Mouse (Mus musculus): Measurements from ENCODE around the gene Olfr1416. TPM values are rescaled to one million over a fixed set of nuclear protein-coding genes. Genes with fewer than 3 reads are reported as not detected.
A peak's percentile ranks its signal among the peaks of the same experiment; 100 is the strongest.

Gene Olfr1416
- polyA plus RNA-seq, 1 experiment from 2014 or later: not detected

DNA sequence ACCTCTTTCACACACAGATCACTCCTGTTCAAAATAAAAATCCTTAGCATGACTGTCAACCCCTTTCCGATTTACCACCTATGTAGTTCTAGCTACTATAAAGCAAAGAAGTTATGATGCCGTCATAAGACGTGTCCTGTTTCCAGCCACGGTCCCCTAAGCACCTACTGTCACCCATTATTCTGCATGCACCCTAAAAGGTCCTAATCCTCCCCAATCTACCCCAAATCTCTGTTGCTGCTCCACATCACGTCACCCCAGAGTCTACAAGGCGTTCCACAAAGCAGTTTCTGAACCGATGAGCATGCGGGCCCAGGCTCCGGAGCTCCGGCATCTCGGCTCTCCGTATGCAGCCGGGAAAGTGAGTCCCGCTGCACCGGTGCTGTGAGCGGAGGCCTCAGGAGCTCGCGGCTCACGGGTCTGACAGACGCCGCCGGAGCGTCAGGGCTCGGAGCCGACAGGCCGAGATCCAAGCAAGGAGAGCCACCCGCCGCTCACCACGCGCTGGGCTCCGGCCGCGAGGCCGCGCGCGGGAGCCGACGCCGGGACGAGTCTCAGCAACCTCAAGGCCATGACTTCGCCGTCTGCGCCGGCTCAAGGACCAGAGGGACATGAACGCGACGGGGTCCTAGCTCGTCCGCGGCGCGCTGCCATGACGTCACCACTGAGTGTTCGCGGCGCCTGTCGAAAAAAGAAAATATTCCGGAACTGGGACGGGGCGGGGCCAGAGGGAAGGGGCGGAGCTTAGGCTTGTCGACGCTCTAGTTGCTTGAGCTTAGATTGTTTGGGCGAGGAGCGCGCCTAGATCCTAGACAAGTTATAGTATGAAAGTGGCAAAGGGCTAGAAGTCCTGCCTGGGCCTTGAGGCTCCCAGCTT, 11.5 kb downstream of the Olfr1416 start, which contains the start of gene Ndufa10:
TSS of gene Ndufa10 (minus strand) at position 696 of the 877 bp plus-strand sequence.
- Histone ChIP-seq H3K27ac (ENCODE audit: low read depth, low read length) (peak within 1 kb of the TSS; percentile 59; the same call in 1 of the 2 replicates), H3K36me3 (ENCODE audit: control insufficient read depth, insufficient read depth, low read length) (peaks cover 26% of the 10 kb centered on the region), H3K4me3 (ENCODE audit: low read length) (peak within 1 kb of the TSS; percentile 97), H3K4me1 (ENCODE audit: control insufficient read depth, insufficient read depth, low read length) (peaks cover 9% of the 10 kb centered on the region), H3K9ac (ENCODE audit: low read depth, low read length) (peak within 1 kb of the TSS; percentile 95), H3K27me3 (ENCODE audit: control insufficient read depth, insufficient read depth, low read length) (no peaks in the 10 kb centered on the region; the same call in 1 of the 2 replicates), H3K9me3 (ENCODE audit: control insufficient read depth, low read length) (no peaks in the 10 kb centered on the region), H3K4me2 (replicated peaks; ENCODE audit: low read depth, low read length) (peak within 1 kb of the TSS; percentile 93)
- under 1% methylated on average over 67 of the region's 67 CpGs for WGBS
- peak; percentile 96 for ATAC-seq (ENCODE audit: low FRiP score, low TSS enrichment)

DNA sequence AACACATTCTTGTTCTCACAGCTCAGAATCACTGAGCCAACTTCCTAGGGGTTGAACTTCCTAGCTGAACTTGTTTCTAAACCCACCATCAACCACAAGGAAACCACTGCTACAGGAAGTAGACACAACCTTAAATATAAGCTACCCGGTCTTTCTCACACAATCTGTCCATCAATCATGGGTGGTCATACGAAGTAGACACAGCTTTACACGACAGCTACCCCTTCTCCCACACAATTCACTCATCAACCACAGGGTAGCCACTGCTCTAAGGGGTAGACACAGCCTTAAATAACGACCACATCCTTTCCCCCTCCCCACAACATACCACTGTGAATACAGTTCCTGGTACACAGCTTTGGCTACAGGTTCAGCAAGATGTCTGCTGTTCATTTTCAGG, 16.0 kb downstream of the Olfr1416 start:
- WGBS: 80% methylated on average over 4 of the region's 4 CpGs
- Histone ChIP-seq H3K9me3 (ENCODE audit: control insufficient read depth, low read length) (no peaks in the 10 kb centered on the region), H3K36me3 (ENCODE audit: control insufficient read depth, insufficient read depth, low read length) (peaks cover 71% of the 10 kb centered on the region), H3K4me3 (ENCODE audit: low read length) (no peak overlapping the region), H3K4me1 (ENCODE audit: control insufficient read depth, insufficient read depth, low read length) (peaks cover 6% of the 10 kb centered on the region), H3K4me2 (replicated peaks; ENCODE audit: low read depth, low read length) (no peak overlapping the region), H3K27me3 (ENCODE audit: control insufficient read depth, insufficient read depth, low read length) (no peaks in the 10 kb centered on the region), H3K27ac (ENCODE audit: low read depth, low read length) (no peak overlapping the region), H3K9ac (ENCODE audit: low read depth, low read length) (no peak overlapping the region)
- ATAC-seq (ENCODE audit: low FRiP score, low TSS enrichment): no peak

DNA sequence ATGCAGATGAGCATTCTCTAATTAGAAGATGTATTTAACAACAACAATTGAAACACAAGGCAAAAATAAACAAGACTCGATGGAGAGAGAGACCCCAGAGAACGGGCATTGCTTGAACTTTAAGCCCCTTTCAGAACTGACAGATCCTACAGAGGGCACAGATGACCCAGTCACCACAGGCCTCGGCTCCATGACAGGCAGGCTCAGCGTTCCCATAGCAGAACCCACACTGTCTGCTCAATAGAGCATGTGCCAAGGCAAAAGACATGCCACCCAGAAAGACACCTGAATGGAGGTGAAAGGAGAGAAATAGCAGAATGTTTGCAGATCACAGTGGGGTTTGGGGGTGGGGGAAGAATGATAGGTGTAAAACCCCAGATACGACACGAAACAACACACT, 26.5 kb downstream of the Olfr1416 start:
- no peaks in the 10 kb centered on the region for H3K27me3 ChIP-seq (ENCODE audit: control insufficient read depth, insufficient read depth, low read length)
- ATAC-seq (ENCODE audit: low FRiP score, low TSS enrichment): no peak
- H3K36me3 ChIP-seq (ENCODE audit: control insufficient read depth, insufficient read depth, low read length): peaks cover 90% of the 10 kb centered on the region
- no peaks in the 10 kb centered on the region for H3K4me1 ChIP-seq (ENCODE audit: control insufficient read depth, insufficient read depth, low read length)
- H3K9ac ChIP-seq (ENCODE audit: low read depth, low read length): no peak overlapping the region
- no peak overlapping the region for H3K27ac ChIP-seq (ENCODE audit: low read depth, low read length)
- H3K4me2 ChIP-seq (replicated peaks; ENCODE audit: low read depth, low read length): no peak overlapping the region
- WGBS: 90% methylated on average over 6 of the region's 6 CpGs
- no peak overlapping the region for H3K4me3 ChIP-seq (ENCODE audit: low read length)
- 0 out of 2 replicates have a peak, but pooled peaks cover 3% of the 10 kb centered on the region for H3K9me3 ChIP-seq (ENCODE audit: control insufficient read depth, low read length)

DNA sequence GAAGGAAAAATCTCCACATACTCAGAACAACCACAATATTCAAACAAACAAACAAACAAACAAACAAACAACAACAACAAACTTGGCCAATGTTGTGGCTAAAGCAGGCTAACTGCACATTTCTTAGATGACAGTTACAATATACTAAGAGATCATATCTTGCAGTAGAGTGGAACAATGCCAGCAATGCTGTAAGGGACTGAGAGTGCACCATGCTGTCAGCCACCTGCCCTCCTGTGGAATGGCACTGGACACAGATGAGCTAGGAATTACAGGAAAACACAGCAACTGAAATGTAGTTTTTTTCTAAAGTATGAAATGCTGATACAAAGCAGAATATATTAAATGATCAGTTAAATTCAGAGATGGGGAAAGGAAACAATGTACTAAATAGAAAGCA, 27.2 kb downstream of the Olfr1416 start:
- Histone ChIP-seq H3K36me3 (ENCODE audit: control insufficient read depth, insufficient read depth, low read length) (peaks cover 90% of the 10 kb centered on the region), H3K27ac (ENCODE audit: low read depth, low read length) (no peak overlapping the region), H3K9ac (ENCODE audit: low read depth, low read length) (no peak overlapping the region), H3K9me3 (ENCODE audit: control insufficient read depth, low read length) (0 out of 2 replicates have a peak, but pooled peaks cover 3% of the 10 kb centered on the region), H3K4me3 (ENCODE audit: low read length) (no peak overlapping the region), H3K4me2 (replicated peaks; ENCODE audit: low read depth, low read length) (no peak overlapping the region), H3K27me3 (ENCODE audit: control insufficient read depth, insufficient read depth, low read length) (no peaks in the 10 kb centered on the region), H3K4me1 (ENCODE audit: control insufficient read depth, insufficient read depth, low read length) (no peaks in the 10 kb centered on the region)
- no peak for ATAC-seq (ENCODE audit: low FRiP score, low TSS enrichment)

DNA sequence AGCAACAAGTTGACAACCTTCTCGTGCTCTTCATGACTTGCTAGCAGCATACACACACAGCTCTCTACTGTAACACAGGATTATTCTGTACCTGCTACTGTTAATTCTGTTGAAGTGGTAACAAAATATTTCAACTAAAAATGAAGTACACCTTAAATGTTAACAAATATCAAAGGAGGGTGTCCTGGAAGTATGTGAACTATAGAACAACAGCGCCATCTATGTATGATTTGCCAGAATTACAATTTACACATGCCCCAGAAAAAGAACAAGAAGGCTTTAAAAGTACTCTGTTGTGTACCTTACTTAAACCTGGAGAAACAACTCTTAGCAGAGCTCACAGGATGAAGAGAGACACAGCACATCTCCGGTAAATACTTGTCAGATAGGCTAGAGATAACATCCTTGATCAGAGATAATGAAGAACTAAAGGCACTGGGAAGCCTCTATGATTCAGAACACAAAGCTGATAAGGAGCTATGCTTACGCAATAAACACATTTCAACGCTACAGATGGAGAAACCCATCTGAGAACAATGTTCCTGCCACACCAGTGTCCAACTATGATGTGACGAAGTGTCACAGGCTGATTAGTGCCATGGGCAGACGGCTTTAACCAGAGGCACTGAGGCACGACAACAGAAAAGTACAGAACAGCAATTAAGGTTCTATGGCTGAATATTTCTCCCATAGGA, 31.0 kb downstream of the Olfr1416 start:
- H3K36me3 ChIP-seq (ENCODE audit: control insufficient read depth, insufficient read depth, low read length): peaks cover 88% of the 10 kb centered on the region
- WGBS: 80% methylated on average over 8 of the region's 8 CpGs
- no peak overlapping the region for H3K9ac ChIP-seq (ENCODE audit: low read depth, low read length)
- H3K9me3 ChIP-seq (ENCODE audit: control insufficient read depth, low read length): 0 out of 2 replicates have a peak, but pooled peaks cover 3% of the 10 kb centered on the region
- H3K4me2 ChIP-seq (replicated peaks; ENCODE audit: low read depth, low read length): no peak overlapping the region
- no peaks in the 10 kb centered on the region for H3K4me1 ChIP-seq (ENCODE audit: control insufficient read depth, insufficient read depth, low read length)
- H3K27me3 ChIP-seq (ENCODE audit: control insufficient read depth, insufficient read depth, low read length): no peaks in the 10 kb centered on the region
- no peak overlapping the region for H3K4me3 ChIP-seq (ENCODE audit: low read length)
- H3K27ac ChIP-seq (ENCODE audit: low read depth, low read length): no peak overlapping the region
- no peak for ATAC-seq (ENCODE audit: low FRiP score, low TSS enrichment)

DNA sequence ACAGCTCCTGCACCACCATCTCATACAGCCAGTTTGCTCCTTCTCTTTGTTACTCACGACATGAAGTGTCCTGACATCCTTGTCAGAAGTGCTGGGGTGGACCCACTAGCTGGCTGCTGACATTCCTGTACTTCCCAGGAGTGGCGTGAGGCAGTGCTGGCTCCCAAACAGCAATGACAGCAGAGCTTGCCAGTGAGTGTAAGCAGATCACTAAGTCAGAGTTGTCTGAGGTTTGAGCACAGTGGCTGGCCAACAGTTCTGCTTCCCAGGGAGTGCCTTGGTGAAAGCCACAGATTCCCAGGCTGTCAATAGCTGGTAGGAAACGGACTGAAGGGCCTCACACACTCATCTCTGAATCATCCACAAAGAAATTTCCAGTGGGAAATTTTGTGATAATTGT, 36.6 kb downstream of the Olfr1416 start:
- WGBS: 75% methylated on average over 3 of the region's 3 CpGs
- Histone ChIP-seq H3K36me3 (ENCODE audit: control insufficient read depth, insufficient read depth, low read length) (peaks cover 91% of the 10 kb centered on the region), H3K9me3 (ENCODE audit: control insufficient read depth, low read length) (no peaks in the 10 kb centered on the region)

DNA sequence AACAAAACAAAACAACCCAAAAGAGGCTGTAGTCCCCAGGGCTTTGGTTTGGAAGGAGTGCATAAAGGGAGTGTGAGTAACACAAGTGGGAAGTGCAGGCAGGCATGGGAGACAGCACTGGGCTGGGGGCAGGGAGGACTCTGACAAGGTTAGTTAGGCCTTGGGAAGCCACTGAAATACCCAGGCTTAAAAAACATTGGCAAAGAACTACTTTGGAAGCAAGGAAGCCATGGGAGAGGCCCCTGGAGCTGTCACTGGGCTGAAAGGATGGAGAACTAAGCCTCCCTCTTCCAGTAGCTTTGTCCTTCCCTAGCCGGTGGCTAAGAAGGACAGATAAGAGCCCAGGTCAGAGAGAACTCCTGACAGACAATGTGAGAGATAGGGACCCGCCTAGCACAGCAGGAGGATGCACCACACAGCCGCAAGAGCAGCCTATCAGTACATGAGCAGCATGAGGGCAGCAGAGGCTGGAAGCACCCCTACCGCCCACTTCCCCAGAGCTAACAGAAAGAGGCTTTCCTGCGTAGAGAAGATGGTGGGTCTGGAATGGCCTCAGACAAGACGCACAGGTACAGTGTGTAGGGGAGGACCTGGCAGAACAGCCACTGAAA, 43.4 kb downstream of the Olfr1416 start:
- H3K36me3 ChIP-seq (ENCODE audit: control insufficient read depth, insufficient read depth, low read length): peaks cover 76% of the 10 kb centered on the region
- H3K27me3 ChIP-seq (ENCODE audit: control insufficient read depth, insufficient read depth, low read length): no peaks in the 10 kb centered on the region
- no peak overlapping the region for H3K27ac ChIP-seq (ENCODE audit: low read depth, low read length)
- no peak overlapping the region for H3K4me3 ChIP-seq (ENCODE audit: low read length)
- no peaks in the 10 kb centered on the region for H3K4me1 ChIP-seq (ENCODE audit: control insufficient read depth, insufficient read depth, low read length)
- H3K9ac ChIP-seq (ENCODE audit: low read depth, low read length): no peak overlapping the region
- no peak overlapping the region for H3K4me2 ChIP-seq (replicated peaks; ENCODE audit: low read depth, low read length)
- no peak for ATAC-seq (ENCODE audit: low FRiP score, low TSS enrichment)
- no peaks in the 10 kb centered on the region for H3K9me3 ChIP-seq (ENCODE audit: control insufficient read depth, low read length)
- WGBS: 92% methylated on average over 6 of the region's 6 CpGs

More for the DNA sequence above, 36.6 kb downstream of the Olfr1416 start:
- Histone ChIP-seq H3K4me1 (ENCODE audit: control insufficient read depth, insufficient read depth, low read length) (no peaks in the 10 kb centered on the region), H3K4me2 (replicated peaks; ENCODE audit: low read depth, low read length) (no peak overlapping the region), H3K4me3 (ENCODE audit: low read length) (no peak overlapping the region), H3K27me3 (ENCODE audit: control insufficient read depth, insufficient read depth, low read length) (no peaks in the 10 kb centered on the region), H3K9ac (ENCODE audit: low read depth, low read length) (no peak overlapping the region), H3K27ac (ENCODE audit: low read depth, low read length) (no peak overlapping the region)
- no peak for ATAC-seq (ENCODE audit: low FRiP score, low TSS enrichment)

DNA sequence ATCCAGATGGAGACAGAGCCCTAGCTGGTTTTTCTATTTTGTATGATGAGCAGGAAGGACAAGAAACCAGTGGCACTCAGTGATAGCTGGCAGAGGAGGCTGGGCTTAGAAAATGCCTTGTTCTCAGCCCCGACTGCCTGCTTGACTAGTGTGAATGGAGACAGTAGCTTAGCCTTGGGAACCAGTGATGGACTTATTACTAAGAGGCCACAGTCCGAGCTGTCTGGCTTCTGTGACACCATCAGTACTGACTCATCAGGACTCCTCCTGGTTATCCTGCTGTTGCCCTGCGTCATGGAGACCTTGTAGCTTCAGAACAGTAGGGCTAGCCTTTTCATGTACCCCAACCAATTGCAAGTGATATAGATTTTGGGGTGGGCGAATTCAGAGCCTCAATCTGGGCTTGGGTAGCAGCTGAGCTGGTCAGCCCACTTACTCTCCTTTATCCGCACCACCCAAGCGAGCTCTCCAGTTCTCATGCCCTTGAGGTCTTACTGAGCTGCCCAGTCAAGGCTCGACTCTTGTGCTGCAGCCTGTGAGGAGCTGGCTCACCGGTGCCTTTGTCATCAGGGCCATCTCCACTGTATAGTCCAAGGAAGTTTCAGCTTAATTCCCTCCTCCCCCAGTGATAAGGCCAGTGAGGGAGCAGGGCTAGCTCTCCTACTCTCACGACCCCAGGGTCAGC, 44.7 kb downstream of the Olfr1416 start:
- Histone ChIP-seq H3K9ac (ENCODE audit: low read depth, low read length) (no peak overlapping the region), H3K4me3 (ENCODE audit: low read length) (no peak overlapping the region), H3K27me3 (ENCODE audit: control insufficient read depth, insufficient read depth, low read length) (no peaks in the 10 kb centered on the region), H3K9me3 (ENCODE audit: control insufficient read depth, low read length) (no peaks in the 10 kb centered on the region), H3K36me3 (ENCODE audit: control insufficient read depth, insufficient read depth, low read length) (peaks cover 65% of the 10 kb centered on the region), H3K4me1 (ENCODE audit: control insufficient read depth, insufficient read depth, low read length) (no peaks in the 10 kb centered on the region), H3K27ac (ENCODE audit: low read depth, low read length) (no peak overlapping the region), H3K4me2 (replicated peaks; ENCODE audit: low read depth, low read length) (no peak overlapping the region)
- 92% methylated on average over 9 of the region's 9 CpGs for WGBS
- ATAC-seq (ENCODE audit: low FRiP score, low TSS enrichment): no peak

Measured in kidney, embryonic 14.5 days (tissue).